Mouse (Mus musculus): ENCODE measurements around the gene Nr1h2.
A peak's percentile ranks its signal among the peaks of the same experiment; 100 is the strongest.

Gene Nr1h2

DNA sequence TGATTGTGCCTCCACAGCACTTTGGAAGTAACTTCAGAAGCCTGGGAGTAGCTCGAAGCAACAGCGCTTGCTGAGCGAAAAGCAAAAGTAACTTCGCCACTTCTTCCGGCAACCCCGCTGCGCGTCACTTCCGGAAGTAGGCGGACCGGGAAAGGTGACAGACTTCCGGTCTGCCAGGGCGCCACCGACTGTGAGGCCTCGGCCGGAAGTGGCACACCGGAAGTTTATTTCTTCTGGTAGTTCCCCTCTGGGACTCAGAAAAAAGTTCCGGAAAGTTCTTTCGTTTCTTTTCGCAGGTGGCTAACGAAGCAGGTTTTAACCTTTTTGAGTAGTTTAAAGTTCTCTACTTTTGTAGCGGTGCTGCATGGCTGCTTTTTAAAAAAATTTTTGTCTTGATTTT, at the start of gene Nr1h2:
Nr1h2 (minus strand) TSS at position 126 of the 400 bp plus-strand sequence.
- DNase-seq: peak; percentile 95 to 96

DNA sequence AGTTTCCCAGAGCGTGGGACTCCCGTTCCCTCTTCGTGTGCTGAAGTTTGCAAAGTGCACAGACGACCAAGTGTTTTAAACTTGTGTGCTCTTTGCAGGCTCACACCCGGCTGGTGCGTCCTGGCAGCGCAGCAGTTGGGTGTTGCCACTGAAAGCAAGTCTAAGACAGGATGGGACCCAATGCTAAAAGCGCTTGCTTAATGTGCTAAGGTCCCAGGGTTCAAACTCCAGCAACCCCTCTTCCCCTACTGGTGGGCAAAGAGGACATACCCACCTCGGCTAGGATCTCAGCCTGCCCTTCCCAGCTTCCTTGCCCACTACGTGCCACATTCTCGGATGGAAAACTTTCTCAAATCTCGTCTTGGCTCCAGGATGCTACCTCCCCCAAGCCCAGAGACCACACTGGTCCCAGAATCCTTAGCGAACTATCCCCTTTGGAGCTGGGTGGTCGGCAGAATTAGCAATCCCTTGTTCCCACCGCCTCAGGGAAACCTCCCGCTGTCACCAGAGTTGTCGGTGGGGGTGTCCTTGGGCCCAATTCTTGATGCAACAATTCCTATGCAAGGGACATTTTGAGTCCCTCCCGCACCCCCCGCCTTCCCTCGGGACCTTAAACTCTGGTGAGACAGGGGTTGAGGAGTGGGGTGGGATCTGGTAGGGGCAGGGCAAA, 49.6 kb upstream of the Nr1h2 start:
- DNase-seq: no peak

DNA sequence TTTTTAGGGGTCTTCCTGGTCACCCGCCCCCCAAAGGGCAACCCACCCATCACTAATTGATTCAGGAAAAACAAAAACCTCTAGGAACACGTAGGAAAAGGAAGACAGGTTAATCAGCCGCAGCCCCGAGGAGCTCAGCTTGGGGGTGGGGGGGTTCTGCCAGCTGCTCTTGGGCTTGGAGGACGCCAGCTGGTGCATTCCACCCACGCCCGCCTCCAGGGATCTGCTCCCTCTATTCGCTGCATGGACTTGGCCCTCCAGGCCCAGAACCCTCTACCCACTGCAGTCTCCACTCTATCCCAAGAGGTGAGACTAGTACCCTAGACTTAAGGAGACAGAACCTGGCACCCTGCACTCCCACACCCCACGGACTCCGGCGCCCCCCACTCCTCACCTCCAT, 48.7 kb upstream of the Nr1h2 start:
- no peak for DNase-seq

DNA sequence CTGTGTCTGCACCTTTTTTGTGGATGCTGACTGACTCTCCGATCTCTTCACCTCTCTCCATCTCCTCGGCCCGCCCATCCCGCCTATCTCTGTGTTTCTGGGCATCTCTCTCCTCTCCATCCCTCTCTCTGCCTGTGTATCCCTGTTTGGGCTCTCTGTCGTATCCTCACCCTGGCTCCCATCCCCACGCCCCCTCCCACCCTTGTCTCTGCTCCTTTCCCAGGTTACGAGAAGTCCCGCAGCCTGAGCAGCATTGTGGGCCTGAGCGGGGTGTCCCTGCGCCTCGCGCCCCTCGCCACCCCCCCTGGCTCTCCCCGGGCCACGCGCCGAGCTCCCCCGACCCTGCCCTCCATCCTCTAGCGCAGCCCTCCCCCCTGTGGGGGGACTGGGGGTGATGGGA, 47.9 kb upstream of the Nr1h2 start:
- DNase-seq: no peak

DNA sequence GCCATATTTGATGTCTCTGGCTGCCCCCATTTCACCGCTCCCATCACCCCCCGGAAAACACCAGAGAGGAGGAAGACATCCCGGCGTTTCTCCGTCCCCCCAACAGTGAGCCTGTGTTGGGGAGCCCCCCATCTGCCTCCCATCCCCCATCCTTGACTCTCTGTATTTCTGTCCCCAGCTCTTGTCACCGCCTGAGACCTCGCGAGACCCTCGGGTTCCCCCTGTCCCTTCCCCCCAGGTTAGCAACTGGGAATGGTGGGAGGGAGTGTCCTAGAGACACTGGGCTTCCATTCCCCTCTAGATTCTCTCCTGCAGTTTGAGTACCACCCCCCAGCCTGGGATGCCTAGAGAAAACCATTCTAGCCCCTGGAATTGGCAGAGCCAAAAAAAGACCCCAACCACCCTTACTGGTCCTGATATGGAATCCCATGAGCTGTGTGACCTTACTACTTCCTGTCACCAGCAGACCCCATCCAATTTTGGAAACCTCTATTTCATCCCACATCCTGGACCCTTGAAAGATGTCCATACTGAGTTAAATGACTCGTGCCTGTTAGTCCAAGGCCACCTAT, 47.0 kb upstream of the Nr1h2 start:
- DNase-seq: no peak

DNA sequence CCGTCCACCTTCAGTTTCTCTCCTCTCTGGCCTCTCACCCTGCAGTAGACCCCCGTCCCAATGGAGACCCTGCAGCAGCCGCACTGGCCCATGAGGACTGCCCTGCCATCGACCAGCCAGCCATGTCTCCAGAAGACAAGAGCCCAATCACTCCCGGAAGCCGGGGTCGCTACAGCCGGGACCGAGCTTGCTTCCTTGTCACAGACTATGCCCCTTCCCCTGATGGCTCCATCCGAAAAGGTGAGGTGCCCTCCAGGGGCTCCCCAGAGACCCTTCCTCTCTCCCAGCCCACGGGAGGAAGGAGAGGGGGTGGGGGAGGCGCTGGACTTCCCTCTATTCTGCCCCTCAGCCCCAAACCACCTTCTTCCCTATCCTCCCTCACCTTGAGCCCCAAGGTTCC, 44.6 kb upstream of the Nr1h2 start:
- no peak for DNase-seq

DNA sequence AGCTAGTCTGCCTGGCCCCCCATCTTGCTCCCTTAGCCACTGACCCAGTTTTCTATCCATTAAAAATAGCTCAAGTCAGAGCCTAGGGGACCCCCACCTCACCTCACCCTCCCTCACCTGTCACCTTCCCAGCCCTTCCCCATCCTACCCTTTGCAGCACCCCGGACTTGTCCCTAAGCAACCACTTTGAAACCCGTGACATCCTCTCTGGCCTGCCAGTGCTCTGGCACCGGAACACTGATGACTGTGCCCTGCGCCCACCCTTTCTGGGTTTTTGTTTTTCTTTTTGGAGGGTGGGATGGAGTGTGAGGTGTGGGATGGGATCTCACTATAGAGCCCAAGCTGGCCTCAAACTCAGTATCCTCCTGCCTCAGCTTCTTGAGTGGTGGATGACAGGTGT, 43.9 kb upstream of the Nr1h2 start:
- DNase-seq: no peak

DNA sequence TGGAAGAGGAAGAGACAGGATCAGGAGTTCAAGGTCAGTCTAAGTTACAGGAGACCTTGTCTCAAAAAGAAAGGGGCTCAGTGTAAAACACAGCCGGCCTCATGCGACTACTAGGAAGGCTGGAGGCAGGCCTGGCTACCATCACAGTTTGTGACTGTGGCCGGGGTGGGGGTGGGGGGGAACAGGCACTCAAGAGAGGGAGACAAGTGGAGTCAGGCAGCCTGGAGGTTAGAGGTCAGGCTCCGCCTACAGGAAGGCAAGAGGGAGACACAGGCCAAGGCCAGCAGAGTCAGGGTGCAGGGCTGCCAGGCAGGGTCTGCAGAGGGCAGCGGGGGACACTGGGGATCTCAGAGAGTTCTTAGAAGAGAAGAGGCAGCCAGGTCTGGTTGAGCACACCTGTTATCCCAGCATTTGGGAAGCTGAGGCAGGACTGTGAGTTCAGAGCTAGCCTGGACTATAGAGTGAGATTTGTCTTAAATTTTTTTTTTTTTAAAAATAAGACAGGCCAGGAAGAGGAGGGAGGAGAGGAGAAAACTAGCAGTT, 43.3 kb upstream of the Nr1h2 start:
- no peak for DNase-seq

DNA sequence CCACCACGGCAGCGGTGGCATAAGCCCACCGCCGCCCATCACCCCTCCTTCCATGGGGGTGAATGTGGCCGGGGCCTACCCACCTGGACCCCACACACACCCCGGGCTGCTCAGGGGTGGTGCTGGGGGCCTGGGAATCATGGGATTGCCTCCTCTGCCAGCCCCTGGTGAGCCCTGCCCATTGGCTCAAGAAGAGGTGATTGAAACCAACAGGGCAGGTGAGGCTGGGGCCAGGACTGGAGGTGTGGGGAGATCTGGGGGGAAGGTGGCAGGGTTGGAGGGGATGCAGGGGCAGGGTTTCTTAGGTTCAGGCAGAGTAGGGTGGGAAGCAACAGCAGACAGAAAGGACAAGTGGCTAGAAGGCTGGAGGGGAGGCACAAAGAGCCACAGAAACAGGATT, 42.3 kb upstream of the Nr1h2 start:
- DNase-seq: no peak

DNA sequence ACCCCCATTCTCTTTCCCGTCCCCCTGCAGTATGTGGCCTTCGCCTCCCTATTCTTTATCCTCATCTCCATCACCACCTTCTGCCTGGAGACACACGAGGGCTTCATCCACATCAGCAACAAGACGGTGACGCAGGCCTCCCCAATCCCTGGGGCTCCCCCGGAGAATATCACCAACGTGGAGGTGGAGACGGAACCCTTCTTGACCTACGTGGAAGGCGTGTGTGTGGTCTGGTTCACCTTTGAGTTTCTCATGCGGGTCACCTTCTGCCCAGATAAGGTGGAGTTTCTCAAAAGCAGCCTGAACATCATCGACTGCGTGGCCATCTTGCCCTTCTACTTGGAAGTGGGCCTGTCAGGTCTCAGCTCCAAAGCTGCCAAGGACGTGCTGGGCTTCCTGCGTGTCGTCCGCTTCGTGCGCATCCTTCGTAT, 41.4 kb upstream of the Nr1h2 start:
- DNase-seq: no peak

DNA sequence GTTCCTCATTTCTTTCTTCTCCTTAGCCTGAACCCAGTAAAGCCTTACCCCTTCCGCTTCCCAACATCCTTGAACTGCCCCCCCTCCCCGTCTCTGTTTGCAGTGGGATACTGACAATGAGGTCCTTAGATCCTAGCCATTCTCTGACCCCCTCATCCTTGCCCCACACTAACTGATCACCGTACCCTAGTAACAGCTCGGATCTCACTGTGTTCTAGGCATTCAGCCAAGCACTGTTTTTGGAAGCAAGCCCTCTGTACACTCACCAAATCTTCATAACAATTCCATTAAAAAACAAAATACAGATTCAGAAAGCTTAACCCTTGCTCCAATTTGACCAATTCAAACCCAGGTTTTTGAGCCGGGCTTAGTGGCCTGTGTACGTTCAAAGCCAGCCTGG, 40.5 kb upstream of the Nr1h2 start:
- no peak for DNase-seq

DNA sequence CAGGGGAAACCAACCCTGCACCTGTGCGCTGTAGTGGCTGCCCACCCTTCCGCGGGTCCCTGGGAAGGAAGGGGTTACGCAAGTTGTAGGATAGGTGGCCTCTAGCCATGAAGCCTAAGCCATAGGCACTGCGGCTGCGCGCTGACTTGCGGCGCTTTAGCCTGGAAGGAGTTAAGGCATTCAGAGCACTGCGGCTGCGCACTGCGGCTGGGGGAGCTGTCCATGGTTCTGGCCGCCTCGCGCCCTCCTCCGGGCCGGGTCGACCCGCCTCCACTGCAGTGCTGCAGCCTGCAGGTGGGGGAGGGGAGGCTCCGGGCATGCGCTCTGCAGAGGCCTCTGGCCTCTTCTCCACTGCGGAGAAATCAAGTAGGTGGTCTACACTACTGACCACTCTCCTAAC, 40.0 kb upstream of the Nr1h2 start:
- DNase-seq: peak; percentile 57 to 76

DNA sequence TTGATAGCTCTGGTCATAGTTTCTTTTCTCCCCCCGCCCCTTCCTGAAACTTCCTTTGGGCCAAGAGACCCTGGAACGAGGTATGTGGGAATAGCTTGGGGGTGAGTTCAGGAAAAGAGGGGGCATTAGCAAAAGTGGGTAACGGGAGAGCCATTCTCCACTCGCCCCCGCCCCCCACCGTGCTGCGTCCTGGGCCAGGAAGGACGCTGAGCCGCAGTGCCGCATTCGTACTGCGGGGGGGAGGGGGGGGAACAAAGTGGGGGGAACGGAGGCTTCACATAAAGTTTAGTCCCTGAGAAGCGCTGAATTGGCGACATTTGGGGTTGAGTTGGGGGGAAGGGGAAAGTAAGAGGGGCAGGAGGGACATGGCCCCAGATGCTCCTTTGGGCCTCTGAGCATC, 39.3 kb upstream of the Nr1h2 start:
- DNase-seq: no peak

DNA sequence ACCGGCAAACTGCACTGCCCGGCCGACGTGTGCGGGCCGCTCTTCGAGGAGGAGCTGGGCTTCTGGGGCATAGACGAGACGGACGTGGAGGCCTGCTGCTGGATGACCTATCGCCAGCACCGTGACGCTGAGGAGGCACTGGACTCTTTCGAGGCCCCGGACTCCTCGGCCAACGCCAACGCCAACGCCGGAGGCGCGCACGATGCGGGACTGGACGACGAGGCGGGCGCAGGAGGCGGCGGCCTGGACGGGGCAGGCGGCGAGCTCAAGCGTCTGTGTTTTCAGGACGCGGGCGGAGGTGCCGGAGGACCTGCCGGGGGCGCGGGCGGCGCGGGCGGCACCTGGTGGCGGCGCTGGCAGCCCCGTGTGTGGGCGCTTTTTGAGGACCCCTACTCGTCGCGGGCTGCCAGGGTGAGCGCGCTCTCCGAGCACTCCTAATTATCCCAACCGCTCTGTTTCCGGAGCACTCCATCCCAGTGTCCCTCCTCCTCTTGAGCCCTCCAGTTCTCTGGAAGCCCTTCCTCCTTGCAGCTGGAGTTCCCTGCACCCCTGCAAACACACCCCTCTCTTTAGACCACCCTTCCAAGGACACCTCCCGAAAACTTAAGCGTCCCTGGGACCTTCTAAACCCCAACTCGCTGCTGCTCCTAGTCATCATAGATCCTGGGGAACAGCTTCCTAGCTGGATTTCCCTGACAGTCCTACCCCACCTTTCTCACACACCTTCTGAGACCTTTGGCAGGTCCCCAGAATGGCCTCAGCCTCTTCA, 37.8 kb upstream of the Nr1h2 start:
- DNase-seq: peak; percentile 30 to 40

DNA sequence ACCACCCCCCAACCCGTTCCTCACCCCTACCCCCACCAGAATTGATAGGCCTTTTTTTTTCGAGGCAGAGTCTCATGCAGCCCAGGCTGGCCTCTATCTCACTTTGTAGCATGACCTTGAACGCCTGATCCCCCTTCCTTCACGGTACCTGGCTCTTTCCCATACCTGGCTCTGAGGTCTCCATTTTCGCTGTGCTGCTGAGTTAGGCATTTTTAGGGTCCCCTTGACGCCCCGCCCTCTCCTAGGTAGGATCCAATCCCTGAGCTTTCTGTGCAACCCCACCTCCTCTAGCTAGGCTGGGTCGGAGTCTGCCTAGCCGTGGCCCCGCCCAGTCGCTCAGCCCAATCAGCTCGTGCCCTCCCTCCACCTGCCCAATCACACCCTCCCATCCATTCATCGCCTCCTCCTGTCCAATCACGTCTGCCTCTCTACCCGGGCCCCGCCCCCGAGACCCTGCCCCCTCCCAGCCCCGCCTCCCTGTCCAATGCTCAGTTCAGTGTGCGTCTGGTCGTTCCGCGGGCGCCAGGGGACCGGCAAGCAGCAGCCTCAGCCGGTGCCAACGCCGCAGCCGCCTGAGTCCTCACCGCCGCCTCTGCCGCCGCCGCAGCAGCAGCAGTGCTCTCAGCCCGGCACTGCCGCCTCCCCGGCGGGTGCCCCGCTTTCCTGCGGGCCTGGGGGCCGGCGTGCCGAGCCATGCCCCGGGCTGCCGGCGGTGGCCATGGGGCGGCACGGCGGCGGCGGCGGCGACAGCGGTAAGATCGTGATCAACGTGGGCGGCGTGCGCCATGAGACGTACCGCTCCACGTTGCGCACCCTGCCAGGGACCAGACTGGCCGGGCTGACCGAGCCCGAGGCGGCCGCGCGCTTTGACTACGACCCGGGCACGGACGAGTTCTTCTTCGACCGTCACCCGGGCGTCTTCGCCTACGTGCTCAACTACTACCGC, 36.9 kb upstream of the Nr1h2 start, which contains the start of gene Kcnc3:
Kcnc3 (plus strand) TSS at position 263 of the 946 bp plus-strand sequence.
- peak; percentile 84 to 91 for DNase-seq

DNA sequence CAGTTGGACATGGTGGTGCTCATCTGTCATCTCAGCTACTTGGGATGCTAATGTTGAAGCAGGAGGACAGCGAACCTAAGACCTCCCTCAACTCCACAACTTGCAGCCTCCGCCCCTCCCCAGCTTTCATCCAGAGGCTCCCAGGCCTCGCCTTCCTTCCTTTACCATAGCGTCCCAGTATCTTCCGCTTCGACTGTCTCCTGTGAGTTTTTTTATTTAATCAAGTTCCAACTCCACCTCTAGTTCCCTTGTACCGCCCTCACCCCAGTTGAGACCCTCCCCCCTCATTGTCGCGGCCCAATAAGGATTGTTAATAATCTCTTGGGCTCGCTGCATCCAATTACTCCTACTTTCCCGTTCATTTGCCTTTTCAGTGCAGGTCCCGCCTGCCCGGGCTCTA, 36.2 kb upstream of the Nr1h2 start:
- DNase-seq: no peak

DNA sequence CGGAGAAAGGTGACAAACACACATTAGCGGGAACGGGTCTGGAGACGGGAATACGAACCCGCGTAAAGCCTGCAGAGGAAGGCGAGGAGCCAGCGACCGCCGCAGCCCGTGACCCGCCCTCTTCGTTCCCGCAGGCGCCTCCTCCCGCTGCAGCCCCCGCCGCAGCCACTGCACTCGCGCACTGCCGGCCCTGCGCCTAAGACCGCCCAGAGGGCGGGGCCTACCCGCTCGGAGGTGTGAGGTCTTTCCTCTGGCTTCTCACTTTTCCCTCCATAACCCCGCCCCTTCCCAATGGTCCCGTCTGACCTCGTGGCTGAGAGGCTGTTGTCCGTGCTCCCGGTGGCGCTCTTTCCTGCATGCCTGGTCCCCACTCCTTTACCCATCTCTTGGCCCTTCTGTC, 35.4 kb upstream of the Nr1h2 start:
- peak; percentile 71 to 78 for DNase-seq

DNA sequence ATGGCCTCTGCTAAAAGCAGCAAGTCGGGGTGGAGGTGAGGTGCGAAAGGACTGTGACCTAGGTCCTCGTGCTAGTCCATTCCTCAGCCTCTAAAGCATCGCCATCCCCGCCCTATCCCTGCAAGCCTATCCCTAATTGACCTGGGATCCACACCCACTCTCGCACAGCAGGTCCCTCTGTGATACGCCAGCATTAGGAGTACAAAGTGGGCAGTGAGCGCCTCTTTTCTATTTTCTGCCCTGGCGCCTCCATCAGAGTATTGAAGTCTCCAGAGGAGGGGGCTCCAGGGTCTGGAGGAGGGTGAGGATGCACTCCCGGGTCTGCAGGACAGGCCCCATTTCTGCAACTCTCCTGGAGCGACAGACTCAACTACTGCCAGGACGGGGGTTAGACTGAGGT, 34.6 kb upstream of the Nr1h2 start:
- no peak for DNase-seq

DNA sequence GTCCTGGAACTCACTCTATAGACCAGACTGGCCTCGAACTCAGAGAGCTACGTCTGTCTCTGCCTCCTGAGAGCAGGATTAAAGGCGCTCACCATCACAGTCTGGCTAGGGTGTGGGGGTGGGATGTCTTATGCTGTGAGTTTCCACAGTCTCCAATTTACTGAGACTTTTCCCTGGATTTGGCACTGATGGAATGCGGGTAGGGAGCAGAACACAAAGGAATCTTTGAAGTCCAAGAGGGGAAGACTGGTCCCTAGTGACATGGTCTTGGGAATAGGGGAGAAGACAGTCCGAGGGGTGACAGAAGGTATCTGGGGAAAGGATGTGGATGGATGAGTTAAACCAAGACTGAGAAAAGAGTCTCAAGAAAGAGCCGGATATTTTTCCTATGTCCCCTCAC, 33.9 kb upstream of the Nr1h2 start:
- no peak for DNase-seq

DNA sequence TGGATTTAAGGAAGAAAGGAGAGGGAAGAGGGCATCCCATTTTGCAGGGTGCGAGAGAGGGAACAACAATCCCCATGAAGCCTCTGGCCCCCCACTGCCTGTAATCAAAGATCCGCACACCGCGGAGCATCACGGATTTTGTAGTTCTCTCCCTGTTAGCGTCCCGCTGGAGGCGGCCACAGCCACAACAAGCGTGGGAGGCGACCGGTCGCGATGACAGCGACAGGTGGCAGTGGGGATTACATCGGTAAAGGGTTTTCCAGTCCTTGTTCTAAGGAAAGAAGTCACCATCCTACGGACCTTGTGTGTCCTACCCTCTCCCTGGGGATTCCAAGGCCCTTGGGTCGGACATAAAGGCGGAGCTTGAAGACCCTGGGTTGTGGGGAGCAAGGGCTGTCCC, 33.2 kb upstream of the Nr1h2 start:
- DNase-seq: peak; percentile 27 to 32

DNA sequence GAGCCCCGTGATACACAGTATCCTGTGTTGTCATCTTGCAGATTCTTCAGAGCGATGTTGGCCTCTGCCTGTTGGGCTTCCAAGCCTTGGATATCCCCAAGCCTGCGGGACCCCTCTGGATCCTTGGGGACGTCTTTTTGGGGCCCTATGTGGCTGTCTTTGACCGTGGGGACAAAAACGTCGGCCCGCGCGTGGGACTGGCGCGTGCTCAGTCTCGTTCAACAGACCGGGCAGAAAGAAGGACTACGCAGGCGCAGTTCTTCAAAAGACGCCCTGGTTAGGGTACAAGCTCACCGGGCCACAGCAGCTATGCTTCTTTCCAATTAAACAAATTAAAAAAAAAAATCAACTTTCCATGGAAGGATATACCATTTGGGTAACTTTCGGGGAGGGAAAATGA, 32.8 kb upstream of the Nr1h2 start:
- no peak for DNase-seq

DNA sequence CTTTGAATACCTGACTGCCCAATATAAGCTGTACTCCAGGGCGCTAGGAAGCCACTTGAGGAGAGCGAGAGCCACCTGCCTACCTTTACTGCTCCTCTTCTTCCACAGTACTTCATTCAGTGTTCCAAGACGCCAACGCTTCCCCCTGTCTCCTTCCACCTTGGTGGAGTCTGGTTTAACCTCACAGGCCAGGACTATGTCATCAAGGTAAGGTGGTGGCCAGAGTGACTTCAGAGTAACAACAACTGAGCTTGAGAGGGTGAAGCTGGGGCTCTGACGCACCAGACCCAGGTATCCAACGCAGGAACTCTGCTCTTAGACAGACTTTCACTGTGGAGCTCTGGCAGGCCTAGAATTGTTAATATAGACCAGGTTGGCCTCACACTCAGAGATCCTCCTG, 31.9 kb upstream of the Nr1h2 start:
- DNase-seq: no peak

DNA sequence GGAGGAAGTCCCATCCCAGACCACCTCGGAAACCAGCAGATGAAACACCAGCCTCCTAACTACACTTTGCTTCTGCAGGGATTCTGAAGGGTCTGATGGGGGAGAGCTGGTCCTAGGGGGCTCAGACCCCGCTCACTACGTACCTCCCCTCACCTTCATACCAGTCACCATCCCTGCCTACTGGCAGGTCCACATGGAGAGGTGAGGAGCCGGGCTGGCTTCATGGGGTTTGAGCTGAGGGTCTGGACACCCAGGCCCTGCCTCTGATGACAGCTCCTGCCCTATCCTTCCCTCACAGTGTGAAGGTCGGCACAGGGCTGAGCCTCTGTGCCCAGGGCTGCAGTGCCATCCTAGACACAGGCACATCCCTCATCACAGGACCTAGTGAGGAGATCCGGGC, 31.2 kb upstream of the Nr1h2 start:
- no peak for DNase-seq

Data from spleen, adult 18-20 months (tissue).